Mouse (Mus musculus): ENCODE results near the gene Jmy.

Jmy gene

DNA sequence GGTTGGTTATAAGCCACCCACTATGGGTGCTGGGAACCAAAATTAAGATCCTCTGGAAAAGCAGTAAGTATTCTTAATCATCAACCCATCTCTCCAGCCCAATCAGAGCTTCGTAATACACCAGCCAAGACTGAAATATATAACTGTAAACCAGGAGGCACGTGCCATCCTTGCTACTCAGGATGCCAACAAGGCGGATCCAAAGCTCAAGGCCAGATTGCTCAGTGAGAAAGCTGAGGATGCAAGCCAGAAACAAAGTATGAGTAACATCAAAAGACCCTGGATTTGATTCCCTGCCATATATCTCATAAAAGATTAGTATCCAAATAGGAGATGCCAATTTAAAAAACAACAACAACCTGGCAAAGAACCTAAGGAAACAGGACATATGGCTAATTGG, 31.3 kb downstream of the Jmy start:
- peak; percentile 76 to 91 for DNase-seq (ENCODE audit: inconsistent age in 2 of 2, low spot score in 1 of 2)

DNA sequence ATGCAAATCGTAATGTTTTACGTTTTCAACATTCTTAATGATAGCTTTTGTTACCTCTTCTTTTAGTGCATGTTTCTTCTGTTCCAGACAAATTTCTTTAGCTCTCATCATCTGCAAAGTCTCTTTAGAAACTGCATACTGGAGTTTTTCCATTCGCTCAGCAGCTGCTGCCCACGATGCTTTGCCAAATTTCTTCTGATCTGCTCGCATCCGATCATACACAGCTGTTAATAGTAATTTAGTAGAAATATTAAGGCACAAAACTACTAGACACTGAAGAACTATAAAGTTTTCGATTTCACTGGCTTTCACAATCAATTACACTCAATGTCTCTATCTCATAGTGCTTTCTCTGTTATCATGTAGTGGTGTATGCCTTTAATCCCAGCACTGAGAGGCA, 40.0 kb downstream of the Jmy start:
- DNase-seq (ENCODE audit: inconsistent age in 2 of 2, low spot score in 1 of 2), result no peak

DNA sequence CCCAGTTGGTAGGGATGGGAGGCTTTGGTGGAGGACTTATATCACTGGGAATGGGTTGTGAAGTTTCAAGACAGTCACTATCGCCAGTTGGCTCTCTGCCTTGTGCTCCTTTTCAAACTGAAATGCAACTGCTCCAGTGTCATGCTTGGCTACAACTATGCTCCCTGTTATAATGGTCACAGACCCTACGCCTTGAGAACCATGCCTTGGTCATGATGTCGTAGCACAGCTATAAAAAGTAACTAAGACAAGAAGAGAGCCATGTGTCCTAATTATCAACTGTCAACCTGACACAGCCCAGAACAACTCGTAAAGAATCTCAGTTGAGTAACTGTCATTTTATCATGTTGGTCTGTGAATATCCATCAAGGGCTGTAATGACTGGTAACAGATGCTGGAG, 41.0 kb downstream of the Jmy start:
- DNase-seq (ENCODE audit: inconsistent age in 2 of 2, low spot score in 1 of 2), result no peak

DNA sequence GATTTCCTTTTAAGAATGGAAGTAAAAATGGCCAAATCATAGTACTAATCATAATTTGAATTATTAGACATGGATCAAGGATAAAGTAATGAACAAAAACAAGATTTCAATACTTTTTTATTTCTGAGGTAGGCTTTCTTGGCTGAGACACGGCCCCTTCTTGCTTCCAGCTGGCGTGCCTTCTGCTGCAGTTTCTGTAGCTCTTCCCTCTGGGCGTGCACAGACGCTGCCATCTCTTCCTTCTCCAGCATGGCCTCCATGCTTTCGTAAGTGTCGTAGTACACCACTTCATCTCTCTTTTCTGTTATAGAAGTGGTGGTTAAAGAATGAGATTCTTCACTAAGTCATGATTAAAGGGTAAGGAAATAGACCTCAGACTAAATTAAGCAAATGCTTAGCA, 46.3 kb downstream of the Jmy start:
- DNase-seq (ENCODE audit: inconsistent age in 2 of 2, low spot score in 1 of 2), result no peak

DNA sequence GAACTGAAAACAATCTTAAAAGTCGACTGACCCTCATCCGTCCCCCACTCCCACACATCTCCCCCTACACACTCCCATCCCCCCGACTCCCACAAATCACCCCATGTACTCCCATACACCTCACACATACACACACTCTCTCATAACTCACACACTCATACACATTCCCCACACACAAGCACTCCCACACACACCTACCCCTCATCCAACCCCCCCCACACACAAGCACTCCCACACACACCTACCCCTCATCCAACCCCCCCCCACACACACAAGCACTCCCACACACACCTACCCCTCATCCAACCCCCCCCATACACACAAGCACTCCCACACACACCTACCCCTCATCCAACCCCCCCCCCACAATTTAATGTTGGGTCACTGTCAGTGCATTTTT, 59.4 kb downstream of the Jmy start:
- no peak for DNase-seq (ENCODE audit: inconsistent age in 2 of 2, low spot score in 1 of 2)

DNA sequence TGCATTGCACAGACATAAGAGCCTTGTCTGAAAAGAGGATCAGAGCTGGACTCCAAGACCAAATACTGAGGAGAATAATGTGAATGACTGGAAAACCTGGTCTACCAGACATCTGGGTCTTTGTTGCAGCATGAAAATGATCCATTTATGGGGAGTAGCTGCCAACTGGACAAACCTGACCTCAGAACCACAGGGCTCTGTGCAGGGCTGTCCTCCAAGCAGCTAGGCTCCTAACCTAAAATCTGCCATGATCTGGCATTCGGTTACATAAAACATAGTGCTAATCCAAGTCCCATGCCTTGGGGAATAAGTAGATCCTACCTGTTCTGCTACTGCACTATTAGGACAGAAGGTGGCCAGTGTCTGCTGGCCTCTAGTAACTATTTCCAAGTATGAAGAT, 70.4 kb downstream of the Jmy start:
- no peak for DNase-seq (ENCODE audit: inconsistent age in 2 of 2, low spot score in 1 of 2)

DNA sequence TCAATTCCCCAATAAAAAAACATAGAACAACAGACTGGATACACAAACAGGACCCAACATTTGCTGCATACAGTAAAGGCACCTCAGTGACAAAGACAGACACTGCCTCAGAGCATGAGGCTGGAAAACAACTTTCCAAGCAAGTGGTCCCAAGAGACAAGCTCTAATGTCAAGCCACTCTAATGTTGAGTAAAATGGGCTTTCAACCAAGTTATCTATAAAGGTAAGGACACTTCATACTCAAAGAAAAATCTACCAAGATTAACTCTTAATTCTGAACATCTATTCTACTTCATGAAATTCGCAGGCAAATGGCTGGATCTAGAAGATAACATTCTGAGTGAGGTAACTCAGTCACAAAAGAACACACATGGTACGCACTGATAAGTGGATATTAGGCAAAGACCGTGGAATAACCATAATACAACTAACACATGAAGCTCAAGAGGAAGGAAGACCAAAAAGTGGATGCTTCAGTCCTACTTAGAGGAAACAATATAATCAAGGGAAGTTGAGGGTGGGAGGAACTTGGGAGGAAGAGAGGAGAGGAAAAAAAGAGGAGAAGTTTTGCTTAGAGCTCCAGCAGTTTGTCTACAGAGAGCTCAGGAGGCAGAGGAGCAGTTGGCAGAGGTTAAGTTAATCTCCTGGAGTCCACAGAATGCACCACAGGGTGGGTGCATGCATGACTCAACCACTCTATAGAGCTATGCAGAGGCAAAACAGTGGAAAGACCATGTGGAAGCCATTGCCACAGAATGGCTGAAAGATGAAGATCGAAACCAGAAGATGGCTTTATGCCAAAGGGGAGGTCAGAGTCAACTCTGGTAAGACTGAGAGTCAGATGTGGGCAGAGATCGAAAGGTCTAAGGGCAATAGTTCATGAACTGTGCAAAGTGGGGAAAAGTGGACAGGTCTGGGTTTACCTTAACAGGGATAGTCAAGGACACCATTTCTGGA, 71.4 kb downstream of the Jmy start:
- DNase-seq (ENCODE audit: inconsistent age in 2 of 2, low spot score in 1 of 2), result no peak

DNA sequence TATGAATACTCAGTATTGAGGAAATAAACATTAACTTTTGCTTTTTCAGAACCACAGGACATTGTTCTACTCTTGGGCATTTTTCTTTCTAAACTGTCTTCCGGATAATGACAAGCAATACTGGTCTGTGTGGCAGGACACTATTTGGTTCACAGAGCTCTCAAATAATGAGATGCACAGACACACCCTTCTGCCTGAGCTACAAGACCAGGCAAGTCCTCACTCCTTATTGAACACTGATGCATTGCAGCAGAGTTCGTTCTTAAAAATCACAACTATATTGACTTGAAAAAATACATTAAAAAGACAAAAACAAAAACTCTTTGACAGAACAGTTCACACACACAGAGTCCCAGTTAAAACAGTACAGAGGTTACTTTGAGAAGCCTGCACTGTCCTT, 76.4 kb downstream of the Jmy start:
- DNase-seq (ENCODE audit: inconsistent age in 2 of 2, low spot score in 1 of 2), result no peak

DNA sequence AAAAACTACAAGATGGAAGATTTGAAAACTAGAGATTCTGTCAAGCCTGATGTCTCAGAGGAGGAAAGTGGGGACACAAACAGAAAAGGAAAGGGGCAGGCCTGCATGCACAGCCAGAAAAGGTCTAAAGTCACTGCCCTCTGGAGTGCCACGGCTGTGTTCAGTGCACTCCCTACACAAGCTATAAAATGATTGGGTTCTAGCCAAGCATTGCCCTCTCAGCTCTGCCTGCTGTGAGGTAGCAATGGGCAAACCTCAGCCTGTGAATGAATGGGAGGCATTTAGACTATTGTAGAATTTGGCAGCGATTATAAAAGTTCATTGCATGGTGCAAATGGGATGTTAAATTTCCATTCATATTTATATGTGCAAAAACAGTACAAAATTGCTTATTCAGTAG, 79.8 kb downstream of the Jmy start:
- no peak for DNase-seq (ENCODE audit: inconsistent age in 2 of 2, low spot score in 1 of 2)

DNA sequence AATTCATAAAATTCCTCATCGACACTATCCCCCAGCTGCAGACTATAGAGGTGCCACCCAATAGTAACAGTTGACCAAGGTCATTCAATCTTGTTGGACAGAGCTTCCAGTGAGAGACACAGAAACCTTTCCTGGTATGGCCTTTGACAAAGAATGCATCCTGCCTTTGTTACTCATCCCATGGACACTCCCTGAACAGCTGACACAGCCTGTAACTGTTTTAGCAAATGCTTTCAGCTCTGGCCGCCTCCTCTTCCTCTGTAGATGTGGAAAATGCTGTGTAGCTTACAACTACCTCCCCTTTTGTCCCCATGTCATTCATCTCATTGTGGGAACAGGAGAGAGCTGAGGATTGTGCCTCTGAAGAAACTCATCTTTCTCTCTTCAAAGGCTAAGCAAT, 81.3 kb downstream of the Jmy start:
- DNase-seq (ENCODE audit: inconsistent age in 2 of 2, low spot score in 1 of 2), result no peak

DNA sequence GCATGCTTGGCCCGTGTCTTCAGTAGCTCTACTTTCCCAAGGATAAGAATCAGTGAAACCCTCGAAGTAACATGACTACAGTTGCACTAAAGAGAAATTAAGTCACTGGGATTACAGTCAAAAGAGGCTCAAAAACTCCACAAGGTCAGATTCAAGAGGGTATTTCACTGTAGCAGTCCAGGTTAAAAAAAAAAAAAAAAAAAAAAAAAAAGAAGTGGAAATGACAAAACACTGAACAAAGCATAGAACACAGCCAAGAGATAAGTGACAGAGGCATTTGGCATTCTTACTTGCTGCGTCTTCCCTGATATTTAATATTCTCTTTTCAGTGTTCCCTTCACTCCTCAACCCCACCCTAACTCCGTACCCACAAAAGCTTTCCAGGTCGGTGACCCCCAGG, 84.6 kb downstream of the Jmy start:
- DNase-seq (ENCODE audit: inconsistent age in 2 of 2, low spot score in 1 of 2), result no peak

DNA sequence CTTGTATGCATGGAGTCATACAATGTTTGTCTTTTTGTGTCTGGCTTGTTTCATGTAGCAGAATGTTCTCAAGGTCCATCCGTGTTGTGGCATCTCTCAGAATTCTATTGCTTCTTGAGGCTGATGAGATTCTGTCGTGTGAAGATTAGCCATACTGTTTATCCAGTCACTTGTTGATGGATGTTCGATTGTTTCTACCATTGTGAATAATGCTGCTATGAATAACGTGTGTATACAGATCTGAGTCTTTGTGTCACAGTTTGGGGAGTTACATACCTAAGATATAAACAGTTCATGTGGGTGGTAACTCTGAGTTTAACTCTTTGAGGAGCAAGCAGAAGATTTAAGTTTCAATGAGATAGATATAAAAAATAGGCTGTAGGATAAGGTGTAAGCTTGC, 89.3 kb downstream of the Jmy start:
- DNase-seq (ENCODE audit: inconsistent age in 2 of 2, low spot score in 1 of 2), result no peak

DNA sequence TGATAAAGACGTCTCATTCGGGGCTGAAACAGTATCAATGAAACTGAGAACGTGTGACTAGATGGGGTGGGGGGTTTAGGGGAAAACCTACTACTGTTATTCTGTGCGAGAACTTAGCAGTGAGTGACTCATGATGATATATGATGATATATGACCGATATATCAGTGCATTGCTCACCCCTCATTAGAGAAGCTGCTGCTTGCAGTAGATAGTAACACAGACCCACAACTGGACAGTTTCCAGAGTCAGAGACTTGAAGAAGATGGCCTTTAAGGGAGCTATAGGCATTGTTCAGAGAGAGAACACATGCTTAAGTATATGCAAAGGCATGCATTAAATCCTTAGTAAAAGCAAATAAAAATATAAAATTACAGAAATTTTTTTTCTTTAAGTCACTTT, 92.8 kb downstream of the Jmy start:
- no peak for DNase-seq (ENCODE audit: inconsistent age in 2 of 2, low spot score in 1 of 2)

DNA sequence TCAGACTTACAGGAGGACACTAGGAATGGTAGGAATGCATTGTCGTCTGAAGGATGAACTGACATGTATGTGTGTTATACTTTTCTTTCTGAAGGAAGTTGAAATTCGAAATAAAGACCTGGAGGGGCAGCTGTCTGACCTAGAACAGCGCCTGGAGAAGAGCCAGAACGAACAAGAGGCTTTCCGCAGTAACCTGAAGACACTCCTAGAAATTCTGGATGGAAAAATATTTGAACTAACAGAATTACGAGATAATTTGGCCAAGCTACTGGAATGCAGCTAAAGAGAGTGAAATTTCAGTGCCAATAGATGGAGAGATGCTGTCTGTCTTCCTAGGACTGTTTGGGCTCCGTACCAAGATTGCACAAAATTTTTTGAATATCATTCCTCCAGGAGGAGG, 97.7 kb downstream of the Jmy start:
- no peak for DNase-seq (ENCODE audit: inconsistent age in 2 of 2, low spot score in 1 of 2)

DNA sequence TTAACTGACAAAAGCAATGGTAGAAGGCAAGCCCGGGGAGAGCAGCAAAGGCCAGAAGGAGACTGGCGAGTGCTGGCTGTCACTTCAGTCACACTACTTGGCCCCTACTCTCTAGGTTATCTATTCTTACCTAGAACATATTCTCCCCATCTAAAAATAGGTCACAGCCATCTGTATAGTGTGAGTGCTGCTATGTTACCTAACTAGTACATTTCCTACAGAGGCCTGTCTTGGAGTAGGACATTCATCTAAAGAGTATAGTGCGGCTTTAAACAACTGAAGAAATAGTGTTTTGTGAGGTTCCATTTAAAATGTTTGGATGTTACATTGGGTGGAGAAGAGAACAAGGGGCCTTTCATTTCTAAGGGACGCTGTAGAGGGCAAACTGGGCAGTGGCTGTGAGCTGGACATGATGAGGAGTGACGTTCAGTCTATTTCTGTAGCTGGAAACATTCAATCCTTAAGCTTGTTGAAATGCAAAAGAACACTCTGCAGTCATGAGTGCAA, 99.8 kb downstream of the Jmy start:
- no peak for DNase-seq (ENCODE audit: inconsistent age in 2 of 2, low spot score in 1 of 2)

DNA sequence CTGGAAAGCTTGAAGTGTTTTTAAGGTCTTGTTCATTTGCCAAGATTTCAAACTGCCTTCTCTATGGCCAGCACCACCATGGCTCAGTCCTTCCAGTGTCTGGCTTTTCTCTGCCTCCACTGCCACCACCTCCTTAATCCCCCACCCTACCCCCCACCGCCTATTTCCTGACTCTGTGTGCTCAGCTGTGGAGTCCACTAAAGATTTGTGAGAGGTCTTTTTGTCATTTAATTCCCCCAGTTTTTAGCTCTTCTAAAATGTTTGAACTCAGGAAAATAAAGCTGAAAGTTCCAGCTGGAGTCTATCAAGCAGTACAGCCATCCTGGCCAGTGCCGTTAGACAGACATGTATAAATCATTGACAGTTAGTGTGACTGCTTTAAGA, 110.4 kb downstream of the Jmy start:
- no peak for DNase-seq (ENCODE audit: inconsistent age in 2 of 2, low spot score in 1 of 2)

DNA sequence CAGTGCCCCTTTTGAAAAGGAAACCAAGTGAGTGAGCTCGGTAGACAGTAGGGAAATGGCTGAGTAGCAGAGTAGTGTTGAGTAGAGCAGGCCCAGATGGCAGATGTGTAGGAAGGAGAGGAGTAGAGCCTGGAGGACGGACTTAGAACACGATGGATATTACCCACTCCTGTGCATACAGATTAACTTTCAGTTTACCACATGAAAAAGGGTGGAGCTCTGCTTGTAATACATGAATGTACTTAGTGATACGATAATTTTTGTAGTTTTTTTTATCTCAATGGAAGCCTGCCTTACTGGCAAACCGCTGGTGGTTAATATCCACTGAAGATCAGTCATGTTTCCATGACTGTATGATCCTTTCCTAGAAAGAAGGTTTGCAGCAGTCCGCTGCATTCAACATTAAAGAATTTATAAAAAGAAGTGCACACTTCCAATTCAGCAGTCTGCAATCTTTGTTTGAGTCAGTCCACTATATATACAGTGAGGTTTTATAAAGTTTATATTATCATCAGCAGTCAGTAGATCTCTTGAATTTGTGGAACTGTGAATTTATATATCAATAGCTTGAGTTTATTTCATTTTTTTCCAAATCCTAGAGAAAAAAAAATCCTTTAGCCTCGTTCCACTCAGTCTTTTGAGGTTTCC, 110.9 kb downstream of the Jmy start:
- DNase-seq (ENCODE audit: inconsistent age in 2 of 2, low spot score in 1 of 2), result no peak

DNA sequence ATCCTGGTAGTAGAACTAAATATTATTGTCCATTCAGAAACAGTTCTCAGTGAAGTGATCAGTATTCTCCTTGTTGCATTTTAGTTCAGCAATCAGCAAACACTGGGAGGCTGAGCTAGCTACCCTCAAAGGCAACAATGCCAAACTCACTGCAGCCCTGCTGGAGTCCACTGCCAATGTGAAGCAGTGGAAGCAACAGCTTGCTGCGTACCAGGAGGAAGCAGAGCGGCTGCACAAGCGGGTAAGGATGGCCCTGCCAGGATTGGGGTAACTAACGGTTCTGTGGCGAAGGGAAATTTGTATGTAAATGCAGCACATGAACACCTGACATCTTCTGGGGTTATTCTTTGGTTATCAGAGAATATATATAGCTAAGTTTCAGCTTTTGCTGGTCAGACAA, 112.2 kb downstream of the Jmy start:
- DNase-seq (ENCODE audit: inconsistent age in 2 of 2, low spot score in 1 of 2), result no peak

DNA sequence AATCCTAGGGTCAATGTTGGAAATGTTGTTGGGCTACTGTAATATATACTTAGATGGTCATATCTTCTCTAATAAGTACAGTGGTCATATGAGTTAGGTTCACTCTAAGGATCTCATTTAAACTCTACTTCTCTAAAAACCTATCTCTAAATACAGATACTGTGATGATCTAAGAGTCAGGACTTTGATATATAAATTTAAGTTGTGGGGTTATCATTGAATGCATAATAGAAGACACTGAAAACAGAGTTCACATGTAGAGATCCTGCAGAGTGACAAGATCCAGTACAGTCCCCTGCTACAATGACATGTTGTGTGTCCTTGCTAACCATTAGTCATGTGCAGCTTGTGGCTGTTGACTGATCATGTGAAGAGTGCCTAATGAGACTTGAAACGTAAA, 114.5 kb downstream of the Jmy start:
- DNase-seq (ENCODE audit: inconsistent age in 2 of 2, low spot score in 1 of 2), result no peak

DNA sequence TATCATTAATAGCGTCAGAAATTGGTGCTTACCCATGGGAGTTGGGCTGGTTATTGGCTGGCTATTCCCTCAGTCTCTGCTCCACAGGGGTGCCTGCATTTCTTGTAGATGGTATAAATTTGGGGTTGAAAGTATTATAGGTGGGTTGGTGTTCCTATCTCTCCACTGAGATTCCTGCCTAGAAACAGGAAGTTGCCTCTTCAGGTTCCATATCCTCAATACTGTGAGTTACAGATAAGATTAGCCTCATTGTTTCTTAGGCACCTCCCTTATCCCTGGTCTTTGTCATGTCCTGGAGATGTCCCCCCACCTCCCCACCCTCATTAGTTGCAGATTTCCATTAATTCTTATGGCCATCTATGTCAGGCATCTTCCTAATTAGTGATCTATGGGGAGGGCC, 115.1 kb downstream of the Jmy start:
- no peak for DNase-seq (ENCODE audit: inconsistent age in 2 of 2, low spot score in 1 of 2)

DNA sequence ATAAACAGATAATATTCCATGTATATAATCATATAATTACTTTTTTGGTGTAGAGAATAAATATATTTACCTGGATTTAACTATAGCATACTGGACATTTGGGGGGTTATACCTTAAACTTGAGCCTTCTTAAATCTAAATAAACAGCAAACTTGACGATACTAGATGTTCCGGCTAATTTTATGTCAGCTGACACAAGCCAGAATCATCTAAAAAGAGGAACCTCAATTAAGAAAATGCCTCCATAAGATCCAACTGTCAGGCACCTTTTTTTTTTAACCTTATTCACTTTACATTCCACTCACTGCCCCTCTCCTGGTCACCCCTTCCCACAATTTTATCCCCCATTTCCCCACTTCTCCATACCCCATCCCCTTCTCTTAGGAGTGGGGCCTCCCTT, 116.0 kb downstream of the Jmy start:
- no peak for DNase-seq (ENCODE audit: inconsistent age in 2 of 2, low spot score in 1 of 2)

DNA sequence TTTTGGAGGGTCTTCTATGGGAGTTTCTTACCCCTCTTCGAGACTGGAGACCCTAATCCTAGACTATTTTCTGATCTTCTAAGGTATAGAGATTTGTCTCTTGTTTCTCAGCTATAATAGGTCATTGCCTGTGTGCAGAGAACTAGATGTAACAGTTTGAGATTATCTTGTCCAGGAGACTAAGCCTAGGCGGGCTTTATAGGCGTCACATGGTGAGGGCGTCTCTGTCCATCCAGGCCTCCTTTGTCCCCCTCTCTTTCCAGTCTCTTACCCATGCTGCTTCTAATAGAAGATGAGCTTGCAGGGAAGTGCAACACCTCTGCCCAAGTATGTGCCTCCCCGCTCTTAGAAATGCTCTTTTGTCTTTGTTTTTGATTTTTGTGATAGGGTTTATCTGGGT, 116.5 kb downstream of the Jmy start:
- no peak for DNase-seq (ENCODE audit: inconsistent age in 2 of 2, low spot score in 1 of 2)

DNA sequence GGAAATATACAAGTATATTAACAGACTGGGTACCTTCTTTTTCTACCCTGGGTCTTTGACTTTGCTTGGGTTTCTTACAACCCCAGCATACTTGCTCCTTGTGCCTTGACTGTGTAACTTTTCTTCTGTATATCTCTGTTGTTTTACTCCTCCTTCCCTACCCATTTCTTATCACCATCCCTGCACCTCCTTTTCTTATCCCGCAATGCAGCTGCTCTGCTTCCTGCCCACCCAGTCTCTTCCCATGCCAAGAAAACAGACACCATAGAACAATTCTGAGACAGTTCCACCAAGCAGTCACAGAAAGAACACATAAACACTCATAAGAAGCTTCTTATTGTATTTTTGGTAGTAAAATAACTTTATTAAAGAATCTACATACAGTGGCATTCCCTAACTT, 118.3 kb downstream of the Jmy start:
- no peak for DNase-seq (ENCODE audit: inconsistent age in 2 of 2, low spot score in 1 of 2)
